Mouse (Mus musculus): ENCODE data around the gene Lima1. TPM values are rescaled to one million over a fixed set of nuclear protein-coding genes. Genes with fewer than 3 reads are reported as not detected.

The Lima1 gene
- polyA plus RNA-seq, 1 experiment = 12.1 TPM

- H3K4me1 ChIP-seq (ENCODE audit: control insufficient read depth, insufficient read depth, low read length) = no peaks in the 10 kb centered on the region; the same call in 1 of the 2 replicates
Measured at GRCm38 (mm10) chr15:99772277-99772880, 102.9 kb downstream of the Lima1 start.

GRCm38 (mm10) chr15:99771601-99772276 lies 103.5 kb downstream of the Lima1 start:
- Histone ChIP-seq H3K4me1 (ENCODE audit: control insufficient read depth, insufficient read depth, low read length) (no peaks in the 10 kb centered on the region; the same call in 1 of the 2 replicates), H3K4me3 (ENCODE audit: insufficient read depth, low read length) (peak overlapping the region; percentile 52), H3K27ac (ENCODE audit: insufficient read depth, low read length) (peak overlapping the region; percentile 79)
- TF ChIP-seq CTCF (IDR thresholded peaks at IDR 0.05; ENCODE audit: extremely low read depth, insufficient read depth, low read length) = no peak
- TF ChIP-seq POLR2A (IDR thresholded peaks at IDR 0.05; ENCODE audit: extremely low read depth, insufficient read depth, low read length) = no peak

More at GRCm38 (mm10) chr15:99772277-99772880, 102.9 kb downstream of the Lima1 start:
- peak; percentile 87 for TF ChIP-seq POLR2A (IDR thresholded peaks at IDR 0.05; ENCODE audit: extremely low read depth, insufficient read depth, low read length)
- no peak for TF ChIP-seq CTCF (IDR thresholded peaks at IDR 0.05; ENCODE audit: extremely low read depth, insufficient read depth, low read length)
- H3K4me3 ChIP-seq (ENCODE audit: insufficient read depth, low read length) = peak overlapping the region; percentile 52
- H3K27ac ChIP-seq (ENCODE audit: insufficient read depth, low read length) = peak overlapping the region; percentile 79

- Histone ChIP-seq H3K27ac (ENCODE audit: insufficient read depth, low read length) (no peak overlapping the region), H3K4me3 (ENCODE audit: insufficient read depth, low read length) (peak overlapping the region; percentile 52), H3K4me1 (ENCODE audit: control insufficient read depth, insufficient read depth, low read length) (no peaks in the 10 kb centered on the region; the same call in 1 of the 2 replicates)
- no peak for TF ChIP-seq CTCF (IDR thresholded peaks at IDR 0.05; ENCODE audit: extremely low read depth, insufficient read depth, low read length)
- no peak for TF ChIP-seq POLR2A (IDR thresholded peaks at IDR 0.05; ENCODE audit: extremely low read depth, insufficient read depth, low read length)
Measured at GRCm38 (mm10) chr15:99771004-99771500, 104.2 kb downstream of the Lima1 start.

- Histone ChIP-seq H3K4me1 (ENCODE audit: control insufficient read depth, insufficient read depth, low read length) (no peaks in the 10 kb centered on the region; the same call in 1 of the 2 replicates), H3K4me3 (ENCODE audit: insufficient read depth, low read length) (no peak overlapping the region), H3K27ac (ENCODE audit: insufficient read depth, low read length) (no peak overlapping the region)
- TF ChIP-seq CTCF (IDR thresholded peaks at IDR 0.05; ENCODE audit: extremely low read depth, insufficient read depth, low read length) (no peak), POLR2A (IDR thresholded peaks at IDR 0.05; ENCODE audit: extremely low read depth, insufficient read depth, low read length) (no peak)
Measured at GRCm38 (mm10) chr15:99768761-99769160, 106.5 kb downstream of the Lima1 start.

- TF ChIP-seq CTCF (IDR thresholded peaks at IDR 0.05; ENCODE audit: extremely low read depth, insufficient read depth, low read length) (no peak), POLR2A (IDR thresholded peaks at IDR 0.05; ENCODE audit: extremely low read depth, insufficient read depth, low read length) (no peak)
- Histone ChIP-seq H3K4me3 (ENCODE audit: insufficient read depth, low read length) (no peak overlapping the region), H3K4me1 (ENCODE audit: control insufficient read depth, insufficient read depth, low read length) (no peaks in the 10 kb centered on the region; the same call in 1 of the 2 replicates)
Measured at GRCm38 (mm10) chr15:99767467-99767866, 107.8 kb downstream of the Lima1 start.

GRCm38 (mm10) chr15:99754204-99754603 lies 121.1 kb downstream of the Lima1 start:
- Histone ChIP-seq H3K4me1 (ENCODE audit: control insufficient read depth, insufficient read depth, low read length) (peaks cover 2% of the 10 kb centered on the region; the same call in 1 of the 2 replicates), H3K4me3 (ENCODE audit: insufficient read depth, low read length) (no peak overlapping the region), H3K27ac (ENCODE audit: insufficient read depth, low read length) (no peak overlapping the region)
- TF ChIP-seq POLR2A (IDR thresholded peaks at IDR 0.05; ENCODE audit: extremely low read depth, insufficient read depth, low read length) (no peak), CTCF (IDR thresholded peaks at IDR 0.05; ENCODE audit: extremely low read depth, insufficient read depth, low read length) (no peak)

More at GRCm38 (mm10) chr15:99767467-99767866, 107.8 kb downstream of the Lima1 start:
- H3K27ac ChIP-seq (ENCODE audit: insufficient read depth, low read length) = no peak overlapping the region

GRCm38 (mm10) chr15:99740229-99740628 lies 135.0 kb downstream of the Lima1 start:
- no peak overlapping the region for H3K27ac ChIP-seq (ENCODE audit: insufficient read depth, low read length)
- 0 out of 2 replicates have a peak, but pooled peaks cover 3% of the 10 kb centered on the region for H3K4me1 ChIP-seq (ENCODE audit: control insufficient read depth, insufficient read depth, low read length)
- no peak for TF ChIP-seq CTCF (IDR thresholded peaks at IDR 0.05; ENCODE audit: extremely low read depth, insufficient read depth, low read length)
- TF ChIP-seq POLR2A (IDR thresholded peaks at IDR 0.05; ENCODE audit: extremely low read depth, insufficient read depth, low read length) = no peak

GRCm38 (mm10) chr15:99736675-99737074 lies 138.6 kb downstream of the Lima1 start:
- Histone ChIP-seq H3K4me3 (ENCODE audit: insufficient read depth, low read length) (no peak overlapping the region), H3K4me1 (ENCODE audit: control insufficient read depth, insufficient read depth, low read length) (0 out of 2 replicates have a peak, but pooled peaks cover 3% of the 10 kb centered on the region), H3K27ac (ENCODE audit: insufficient read depth, low read length) (no peak overlapping the region)
- TF ChIP-seq CTCF (IDR thresholded peaks at IDR 0.05; ENCODE audit: extremely low read depth, insufficient read depth, low read length) = no peak
- no peak for TF ChIP-seq POLR2A (IDR thresholded peaks at IDR 0.05; ENCODE audit: extremely low read depth, insufficient read depth, low read length)

More at GRCm38 (mm10) chr15:99740229-99740628, 135.0 kb downstream of the Lima1 start:
- no peak overlapping the region for H3K4me3 ChIP-seq (ENCODE audit: insufficient read depth, low read length)

GRCm38 (mm10) chr15:99735631-99736030 lies 139.6 kb downstream of the Lima1 start:
- Histone ChIP-seq H3K4me1 (ENCODE audit: control insufficient read depth, insufficient read depth, low read length) (0 out of 2 replicates have a peak, but pooled peaks cover 3% of the 10 kb centered on the region), H3K4me3 (ENCODE audit: insufficient read depth, low read length) (no peak overlapping the region), H3K27ac (ENCODE audit: insufficient read depth, low read length) (no peak overlapping the region)
- no peak for TF ChIP-seq CTCF (IDR thresholded peaks at IDR 0.05; ENCODE audit: extremely low read depth, insufficient read depth, low read length)
- TF ChIP-seq POLR2A (IDR thresholded peaks at IDR 0.05; ENCODE audit: extremely low read depth, insufficient read depth, low read length) = no peak

Measured in cortical plate, adult 2 months (tissue).